Mouse (Mus musculus) brain, embryonic 14.5 days (tissue): ENCODE data around the gene Akap12.

Experiments
- CTCF ChIP-seq: fragments of 200-500 bp; IDR thresholded peaks from 2 replicates; pipeline ENCODE4 v1.5.1; 2012; ENCODE audit warnings: inconsistent platforms, mild to moderate bottlenecking, moderate library complexity, borderline replicate concordance; ENCODE audit not compliant: insufficient read depth, insufficient read length; ENCODE audit errors: extremely low read depth
- POLR2A ChIP-seq: fragments of 200-500 bp; IDR thresholded peaks from 2 replicates; pipeline ENCODE4 v1.6.1; 2012; ENCODE audit warnings: mild to moderate bottlenecking, inconsistent platforms, borderline replicate concordance; ENCODE audit not compliant: poor library complexity, insufficient read depth, insufficient read length, severe bottlenecking; ENCODE audit errors: extremely low read depth

- TF ChIP-seq CTCF (no peak), POLR2A (no peak)
These were observed 15.5 kb upstream of the Akap12 start for GRCm38 (mm10) chr10:4250681-4251080.
